Mouse (Mus musculus): ENCODE measurements around the gene Vezt.

Gene Vezt

GRCm38 (mm10) chr10:93950991-93951390, 84.6 kb downstream of the Vezt start:
- no peak for DNase-seq

DNA sequence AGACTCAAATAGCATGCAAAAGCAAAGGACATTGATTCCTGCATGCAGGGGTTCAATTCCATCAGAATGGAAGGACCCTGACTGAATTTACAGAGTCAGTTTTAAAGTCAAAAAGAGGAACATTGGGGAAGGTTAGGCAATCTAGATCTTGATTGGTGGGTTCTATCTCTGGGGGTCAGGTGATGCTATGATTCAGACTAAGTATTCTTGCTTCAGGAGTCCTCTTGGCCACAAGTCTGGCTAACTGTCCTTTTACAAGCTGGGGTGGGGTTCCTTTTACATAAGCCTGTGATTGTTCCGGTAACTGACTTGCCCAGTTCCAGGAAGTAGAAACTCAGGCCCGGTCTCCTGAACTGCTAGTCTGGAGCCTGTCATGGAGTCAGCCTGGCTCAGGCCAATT, 85.7 kb downstream of the Vezt start:
- no peak for DNase-seq

GRCm38 (mm10) chr10:93945843-93946499, 89.6 kb downstream of the Vezt start:
- no peak for DNase-seq

- DNase-seq = peak; percentile 27 to 29
These were observed 90.3 kb downstream of the Vezt start for GRCm38 (mm10) chr10:93945364-93945763.

GRCm38 (mm10) chr10:93944241-93944640, 91.4 kb downstream of the Vezt start:
- peak in 1 of 2 experiments; percentile 8 for DNase-seq

GRCm38 (mm10) chr10:93940279-93940678, 95.3 kb downstream of the Vezt start:
- DNase-seq = no peak

DNA sequence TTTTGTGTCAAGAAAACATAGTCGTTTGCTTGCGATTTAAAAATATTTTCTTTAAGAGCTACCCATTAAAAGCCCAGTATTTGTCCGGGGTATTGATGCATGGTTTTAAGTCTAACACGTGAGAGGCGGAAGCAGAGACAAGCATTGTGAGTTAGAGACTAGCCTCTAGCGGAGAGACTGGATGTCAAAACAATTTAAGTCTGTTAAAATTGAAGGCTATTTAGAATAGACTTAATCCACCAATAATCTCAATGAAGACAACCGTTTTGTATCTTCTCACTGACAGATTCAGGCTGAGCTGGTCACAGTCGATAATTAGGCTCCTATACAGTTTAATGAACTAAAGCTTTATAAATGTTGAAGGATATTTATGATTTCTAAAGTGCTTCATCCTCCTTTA, 95.9 kb downstream of the Vezt start:
- DNase-seq = no peak

GRCm38 (mm10) chr10:93938844-93939271, 96.8 kb downstream of the Vezt start:
- DNase-seq = no peak

DNA sequence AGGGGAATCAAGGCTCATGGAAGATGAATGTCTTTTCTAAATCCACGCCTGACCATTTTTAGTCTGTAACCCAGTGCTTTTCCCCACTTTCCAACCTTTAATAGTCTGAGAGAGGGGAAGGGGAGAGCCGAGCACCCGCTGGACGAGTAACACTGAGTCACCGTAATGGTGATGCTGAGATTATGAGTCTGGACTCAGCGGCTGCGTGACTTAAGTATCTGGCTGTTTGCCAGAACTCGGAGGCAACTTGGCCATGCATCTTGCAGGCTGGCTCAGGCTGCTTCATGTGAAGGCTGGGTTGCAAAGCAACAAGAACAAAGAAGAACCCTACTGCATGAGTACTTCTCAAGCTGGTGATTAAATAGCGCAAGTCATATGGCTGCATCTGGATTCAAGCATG, 101.6 kb downstream of the Vezt start:
- DNase-seq = peak in 1 of 2 experiments; percentile 8

DNA sequence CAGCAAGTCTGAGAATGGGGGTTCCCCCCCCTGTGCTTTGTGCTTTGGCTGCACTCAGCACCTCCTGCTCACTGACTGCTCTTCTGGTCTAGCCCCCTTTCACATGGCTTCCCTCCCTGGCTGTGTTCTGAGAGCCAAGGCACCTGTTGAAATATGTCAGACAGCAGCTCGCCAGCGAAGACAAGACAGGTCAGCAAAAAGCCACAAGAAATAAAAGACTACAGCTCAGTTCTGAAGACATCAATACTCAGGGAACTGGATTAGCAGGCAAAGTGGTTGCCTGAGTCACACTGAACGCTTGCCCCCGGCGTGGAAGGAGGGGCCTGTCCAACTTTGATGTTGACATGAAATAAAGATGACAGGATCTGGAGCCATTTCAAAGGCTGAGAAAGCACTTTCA, 102.8 kb downstream of the Vezt start:
- no peak for DNase-seq

DNA sequence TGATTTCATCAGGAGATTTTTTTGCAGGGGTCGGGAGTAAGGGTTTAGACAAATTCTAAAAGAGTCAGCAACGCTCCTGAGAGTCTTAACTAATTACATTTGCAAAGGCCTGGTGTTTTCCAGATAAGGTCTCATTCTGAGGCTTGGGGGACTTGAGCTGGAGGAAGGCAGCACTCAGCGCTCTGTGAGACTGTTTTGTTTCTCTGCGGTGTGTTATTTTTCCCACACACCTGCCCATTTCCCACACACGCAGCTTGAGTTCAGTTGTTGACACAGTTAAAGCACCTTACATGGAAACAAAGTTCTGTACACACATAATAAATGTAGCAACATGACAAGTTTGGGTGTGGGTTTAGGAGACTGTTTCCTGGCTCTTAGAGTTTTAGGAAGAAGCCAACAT, 103.6 kb downstream of the Vezt start:
- no peak for DNase-seq

DNA sequence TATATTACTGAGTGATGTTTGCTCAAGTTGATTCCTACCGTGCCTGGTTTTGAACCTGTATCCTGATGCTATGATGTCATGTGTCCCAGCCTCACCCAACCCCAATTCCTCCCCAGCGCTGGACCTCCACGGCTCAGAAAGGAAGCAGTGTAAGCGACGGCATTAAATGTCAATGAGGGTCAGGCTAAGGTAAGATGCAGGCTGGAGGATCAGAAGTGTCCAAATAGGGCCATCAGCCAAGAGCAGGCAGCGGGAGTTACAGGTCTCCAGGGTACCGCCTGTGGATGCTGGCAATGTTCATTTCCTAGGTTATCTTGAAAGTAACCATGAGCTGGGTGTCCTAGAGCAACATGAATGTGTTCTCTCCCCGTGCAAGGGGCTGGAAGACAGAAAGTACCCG, 104.2 kb downstream of the Vezt start:
- DNase-seq = no peak

GRCm38 (mm10) chr10:93930236-93930824, 105.3 kb downstream of the Vezt start:
- no peak for DNase-seq

DNA sequence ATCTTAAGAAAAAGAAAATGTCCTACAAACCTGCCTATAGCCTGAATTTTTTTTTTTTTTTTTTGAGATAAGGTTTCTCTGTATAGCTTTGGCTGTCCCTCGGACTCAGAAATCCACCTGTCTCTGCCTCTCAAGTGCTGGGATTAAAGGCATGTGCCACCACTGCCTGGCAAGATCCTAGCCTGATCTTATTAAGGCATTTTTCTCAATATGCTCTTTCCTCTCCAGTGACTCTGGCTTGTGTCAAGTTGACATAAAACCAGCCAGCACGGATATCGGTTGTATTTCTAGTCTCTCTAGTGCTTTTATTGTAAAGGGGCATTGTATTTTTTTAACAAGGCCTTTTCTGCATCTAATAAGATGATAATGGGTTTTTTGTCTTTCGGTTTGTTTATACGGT, 111.0 kb downstream of the Vezt start:
- no peak for DNase-seq

- no peak for DNase-seq
These were observed 114.5 kb downstream of the Vezt start for GRCm38 (mm10) chr10:93921160-93921559.

- peak; percentile 53 to 57 for DNase-seq
These were observed 116.4 kb downstream of the Vezt start for GRCm38 (mm10) chr10:93919227-93919626.

DNA sequence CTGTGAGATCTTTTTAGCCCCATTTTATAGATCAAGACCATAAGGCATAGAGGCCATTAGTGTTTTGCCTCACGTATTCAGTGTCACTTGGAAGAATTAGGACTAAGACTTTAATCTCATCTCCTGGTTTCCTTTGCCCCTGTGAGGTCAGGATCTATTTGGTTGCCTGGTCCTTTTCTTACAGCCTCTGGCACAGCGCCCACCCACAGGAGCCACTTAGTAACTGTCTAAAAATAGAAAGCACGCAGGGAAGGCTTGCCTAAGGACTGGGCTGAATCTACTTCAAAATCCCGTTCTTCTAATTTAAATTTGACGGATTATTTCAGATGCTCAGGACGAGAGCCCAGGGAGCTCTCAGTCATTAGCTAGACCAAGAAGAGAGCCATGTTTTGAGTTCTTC, 116.9 kb downstream of the Vezt start:
- DNase-seq = peak; percentile 67 to 73

DNA sequence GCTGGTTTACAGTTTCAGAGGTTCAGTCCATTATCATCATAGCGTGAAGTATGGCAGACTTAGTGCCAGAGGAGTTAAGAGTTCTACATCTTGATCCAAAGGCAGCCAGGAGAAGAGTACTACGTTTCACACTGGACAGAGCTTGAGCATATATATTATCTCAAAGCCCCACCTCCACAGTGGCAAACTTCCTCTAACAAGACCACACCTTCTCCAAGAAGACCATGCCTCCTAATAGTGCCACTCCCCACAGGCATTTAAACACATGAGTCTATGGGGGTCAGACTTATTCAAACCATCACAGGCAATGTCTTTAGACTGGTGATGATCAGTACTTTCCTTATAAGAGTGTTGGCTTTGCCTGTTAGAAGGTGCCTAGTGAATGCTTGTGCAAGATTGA, 117.5 kb downstream of the Vezt start:
- no peak for DNase-seq

- DNase-seq = peak in 1 of 2 experiments; percentile 14
These were observed 118.8 kb downstream of the Vezt start for GRCm38 (mm10) chr10:93916778-93917177.

DNA sequence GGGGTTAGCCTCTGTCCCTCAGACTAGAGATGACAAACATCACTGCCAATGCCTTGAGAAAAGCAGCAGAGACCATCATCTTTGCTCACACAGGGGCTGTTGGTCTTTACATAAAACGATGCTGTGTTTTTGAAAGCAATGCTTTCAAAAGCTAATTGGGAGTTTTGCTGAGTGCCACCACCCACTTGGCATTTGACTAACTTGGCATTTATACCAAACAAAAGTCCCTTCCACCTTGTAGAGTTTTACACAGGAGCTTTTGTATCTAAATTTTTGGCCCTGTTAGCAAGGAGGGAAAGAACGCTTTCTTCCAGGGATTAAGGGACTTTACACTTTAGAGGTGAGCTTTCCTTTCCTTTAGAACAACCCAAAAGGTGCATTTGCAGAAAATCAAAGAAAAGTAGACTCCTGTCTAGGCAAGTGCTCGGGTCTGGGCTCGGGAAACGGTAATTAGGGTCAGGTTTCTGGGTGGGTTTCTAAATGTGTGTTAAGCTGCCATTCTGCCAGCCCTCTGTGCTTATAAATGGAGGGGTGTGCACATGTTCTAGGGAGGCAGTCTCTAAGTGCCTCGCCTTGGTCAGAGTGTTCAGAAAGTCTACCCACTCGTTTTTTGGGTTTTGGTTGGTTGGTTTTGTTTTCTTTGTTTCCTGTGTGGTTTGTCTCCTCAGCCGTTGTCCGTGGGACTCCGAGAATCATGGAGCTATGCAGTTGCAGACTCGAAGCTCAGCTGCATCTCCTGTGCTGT, 119.9 kb downstream of the Vezt start:
- DNase-seq = no peak

GRCm38 (mm10) chr10:93913525-93913924, 122.1 kb downstream of the Vezt start:
- DNase-seq = no peak

GRCm38 (mm10) chr10:93912917-93913316, 122.7 kb downstream of the Vezt start:
- DNase-seq = no peak

DNA sequence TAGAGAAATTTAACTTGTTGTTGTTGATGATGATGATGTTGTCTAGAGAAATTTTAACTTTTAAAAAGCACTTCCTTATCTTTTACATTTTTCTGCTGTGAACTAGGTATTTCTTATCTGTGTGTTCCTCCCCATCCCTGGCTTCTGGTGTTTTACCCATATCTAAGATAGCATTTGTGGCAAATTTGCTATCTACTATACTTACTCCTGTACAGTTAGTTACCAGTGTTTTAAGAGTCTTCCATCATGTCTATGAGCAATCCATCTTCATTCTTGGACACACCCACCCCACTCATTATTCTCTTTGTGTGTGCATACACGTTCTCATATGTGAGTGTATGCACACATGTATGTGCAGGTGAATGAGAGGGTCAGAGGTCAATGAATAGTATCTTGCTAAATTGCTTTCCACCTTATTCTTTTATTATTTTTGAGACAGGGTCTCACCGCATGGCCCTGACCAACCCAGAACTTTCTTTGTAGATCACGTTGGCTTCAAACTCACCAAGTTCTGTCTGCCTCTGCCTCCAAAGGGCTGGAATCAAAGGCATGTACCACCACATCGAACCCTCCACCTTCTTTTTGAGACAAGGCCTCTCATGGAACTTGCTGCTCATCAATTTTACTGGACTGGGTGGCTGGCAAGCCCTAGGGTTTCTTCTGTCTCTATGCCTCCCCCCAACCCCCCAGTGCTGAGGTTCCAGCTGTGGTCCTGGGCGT, 123.3 kb downstream of the Vezt start:
- DNase-seq = no peak
